Mouse (Mus musculus) naive thymus-derived CD4-positive, alpha-beta T cell, adult 5 months (primary cell): ENCODE measurements around the gene Btbd35f11. TPM values are rescaled to one million over a fixed set of nuclear protein-coding genes. Genes with fewer than 3 reads are reported as not detected.

Experiments used
- polyA plus RNA-seq: library from polyadenylated mRNA; unstranded; fragments of 100-300 nt; shearing (Covaris generic); gene quantifications from one replicate; pipeline ENCODE4 v1.2.1, GENCODE M21; 2017

Btbd35f11 gene
- not detected for polyA plus RNA-seq

DNA sequence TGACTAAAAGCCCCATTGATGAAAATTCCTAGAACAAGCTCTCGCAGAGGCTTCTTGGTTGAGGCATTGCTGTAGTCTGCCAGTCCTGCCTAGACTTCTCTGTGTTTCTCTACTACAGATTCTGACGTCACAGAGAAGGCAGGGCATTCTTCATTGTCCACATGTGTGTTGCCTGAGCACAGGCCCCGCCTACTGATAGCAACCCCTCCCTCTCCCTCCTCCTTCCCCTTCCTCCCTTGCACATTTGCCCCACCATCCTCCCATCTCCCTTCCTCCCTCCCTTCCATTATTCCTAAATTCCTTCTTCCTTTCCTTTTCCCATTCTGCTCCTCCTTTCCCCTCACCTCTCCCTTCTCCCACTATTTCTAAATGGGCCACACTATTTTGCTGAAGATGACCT, at the start of gene Btbd35f11:
Gene Btbd35f11 (minus strand): TSS at position 101 of the 400 bp plus-strand sequence.

Other genes with a start within 250 kb of the Btbd35f11 start
- gene Btbd35f24, start 247.9 kb downstream of the Btbd35f11 start, polyA plus RNA-seq, result not detected